In the genomic region with DNA sequence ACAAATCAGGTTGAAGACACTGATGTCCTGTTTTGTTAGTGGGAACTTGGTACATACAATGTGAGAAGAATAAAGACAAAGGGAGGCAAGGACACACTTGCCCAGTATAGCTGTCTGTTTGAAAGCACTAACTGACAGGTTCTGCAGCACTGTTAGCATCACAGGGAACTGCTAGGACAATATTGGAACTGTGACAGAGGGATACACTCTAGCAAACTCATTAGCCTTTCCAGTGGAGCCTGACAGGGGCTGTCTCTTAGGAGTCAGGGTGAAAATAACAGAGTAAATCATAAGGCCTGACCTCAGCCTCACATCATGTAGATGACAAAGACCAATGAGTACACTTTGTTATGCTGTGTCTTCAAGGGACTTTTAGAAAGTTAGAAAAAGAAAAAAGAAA, we compare ENCODE assay signal across 18 mouse cellular contexts.
"Had no signal": no experiment of that assay in that cellular context is flagged by ENCODE, and none has a peak within 500 bp of the region (broad histone marks: within the 10 kb centered on the region; RNA-seq: fewer than 3 reads in every experiment).

No protein-coding gene starts in this region.

- H3K27ac ChIP-seq: layer of hippocampus, adult 2 months; limb, embryonic 10.5 days; limb, embryonic 13.5 days; liver, embryonic 12.5 days; liver, embryonic 15.5 days; lung, embryonic 15.5 days; midbrain, embryonic 12.5 days had no signal

- H3K27me3 ChIP-seq: limb, embryonic 13.5 days; liver, embryonic 12.5 days; liver, embryonic 15.5 days; lung, embryonic 15.5 days; megakaryocyte, embryonic 14.5 days; midbrain, embryonic 12.5 days had no signal

- ATAC-seq: intestine, embryonic 16.5 days; liver, embryonic 12.5 days; midbrain, embryonic 16.5 days had no signal

- DNase-seq: kidney, adult 8-10 months; layer of hippocampus, adult 9-11 months; liver; lung, adult 18-20 months; lung, postnatal 10 days; lung, postnatal 36 days; thymus, adult 18-20 months; thymus, postnatal 36 days had no signal

- H3K9me3 ChIP-seq: limb, embryonic 10.5 days; limb, embryonic 13.5 days; liver, embryonic 12.5 days; liver, embryonic 15.5 days; lung, embryonic 15.5 days; midbrain, embryonic 12.5 days had no signal

- H3K4me1 ChIP-seq: limb, embryonic 10.5 days; limb, embryonic 13.5 days; liver, embryonic 12.5 days; liver, embryonic 15.5 days; lung, embryonic 15.5 days; megakaryocyte, embryonic 14.5 days; midbrain, embryonic 12.5 days had no signal

- H3K36me3 ChIP-seq: limb, embryonic 10.5 days; limb, embryonic 13.5 days; liver, embryonic 12.5 days; liver, embryonic 15.5 days; lung, embryonic 15.5 days; midbrain, embryonic 12.5 days had no signal

- H3K9ac ChIP-seq: limb, embryonic 13.5 days; liver, embryonic 12.5 days; liver, embryonic 15.5 days; lung, embryonic 15.5 days; midbrain, embryonic 12.5 days had no signal

- H3K4me2 ChIP-seq: limb, embryonic 13.5 days; liver, embryonic 12.5 days; liver, embryonic 15.5 days; lung, embryonic 15.5 days; midbrain, embryonic 12.5 days had no signal

- H3K4me3 ChIP-seq: layer of hippocampus, adult 2 months; limb, embryonic 10.5 days; limb, embryonic 13.5 days; liver, embryonic 12.5 days; liver, embryonic 15.5 days; lung, embryonic 15.5 days; megakaryocyte, embryonic 14.5 days; midbrain, embryonic 12.5 days had no signal
